Comparison of ENCODE assay signal across 17 mouse cellular contexts in the genomic region with DNA sequence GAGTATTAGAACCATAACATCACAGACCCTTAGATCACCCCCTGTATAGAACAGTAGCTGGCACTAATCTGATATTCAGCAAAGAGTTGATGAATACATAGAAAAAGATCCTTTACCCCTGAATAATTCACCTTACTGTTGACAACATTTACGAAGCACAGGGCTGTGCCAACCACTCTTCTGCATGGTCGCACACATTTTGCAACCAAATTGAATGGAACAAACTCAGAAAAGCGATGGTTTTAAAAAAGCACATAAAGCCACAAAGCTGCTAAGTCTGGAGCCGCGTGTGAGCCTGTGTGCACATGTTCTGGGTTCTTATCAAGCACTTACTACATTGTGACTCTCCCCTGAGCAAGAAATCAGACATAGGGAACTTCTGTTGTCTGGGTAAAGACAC.
DNase-seq lines count a peak whose midpoint lies in the region; ATAC-seq lines count a peak whose summit lies in the region.
"Had no signal": no experiment of that assay in that cellular context is flagged by ENCODE, and none has a peak within 500 bp of the region (broad histone marks: within the 10 kb centered on the region; RNA-seq: fewer than 3 reads in every experiment).

No protein-coding gene starts in this region.

- ATAC-seq in cerebellum, adult (ENCODE audit: insufficient number of reproducible peaks, low FRiP score, low TSS enrichment): no peak
- no peak for ATAC-seq in hindbrain, embryonic 15.5 days (ENCODE audit: low FRiP score, low read depth)
- ATAC-seq in hindbrain, embryonic 16.5 days: peak; percentile 58; the same call in 1 of the 2 replicates
- ATAC-seq: inflammation-experienced regulatory T-cells, adult 6 months had no signal

- no peaks in the 10 kb centered on the region for H3K27me3 ChIP-seq in hindbrain, embryonic 15.5 days
- H3K27me3 ChIP-seq in hindbrain, embryonic 10.5 days (ENCODE audit: insufficient read depth, poor library complexity, severe bottlenecking): no peaks in the 10 kb centered on the region
- no peaks in the 10 kb centered on the region for H3K27me3 ChIP-seq in hindbrain, embryonic 16.5 days (replicated peaks; ENCODE audit: control insufficient read depth, insufficient read depth, low read length)
- H3K27me3 ChIP-seq: midbrain, embryonic 12.5 days; stomach, embryonic 15.5 days had no signal

- H3K4me2 ChIP-seq in hindbrain, embryonic 15.5 days: no peak overlapping the region
- H3K4me2 ChIP-seq in hindbrain, embryonic 16.5 days (ENCODE audit: low read length): no peak overlapping the region
- H3K4me2 ChIP-seq: lung, embryonic 14.5 days; midbrain, embryonic 12.5 days; stomach, embryonic 15.5 days had no signal

- H3K4me3 ChIP-seq in hindbrain, embryonic 15.5 days: no peak overlapping the region
- no peak overlapping the region for H3K4me3 ChIP-seq in hindbrain, embryonic 10.5 days
- no peak overlapping the region for H3K4me3 ChIP-seq in hindbrain, embryonic 16.5 days (ENCODE audit: low read length)
- H3K4me3 ChIP-seq: erythroblast, embryonic 14.5 days; midbrain, embryonic 12.5 days; stomach, embryonic 15.5 days had no signal

- H3K4me1 ChIP-seq in hindbrain, embryonic 15.5 days (replicated peaks): peaks cover 10% of the 10 kb centered on the region; the same call in 1 of the 2 replicates
- peaks cover 5% of the 10 kb centered on the region; the same call in 1 of the 2 replicates for H3K4me1 ChIP-seq in hindbrain, embryonic 10.5 days (replicated peaks)
- peaks cover 5% of the 10 kb centered on the region for H3K4me1 ChIP-seq in hindbrain, embryonic 16.5 days (ENCODE audit: control insufficient read depth, insufficient read depth, low read depth, low read length)
- H3K4me1 ChIP-seq: stomach, embryonic 15.5 days had no signal

- DNase-seq in cerebellum, adult 11-12 months: peak; percentile 26
- DNase-seq in hindbrain, embryonic 10.5 days (ENCODE audit: low spot score): no peak
- peak; percentile 15 for DNase-seq in cerebellum, adult 8-10 months
- no peak for DNase-seq in ovary, postnatal 10 days (ENCODE audit: low spot score)
- no peak for DNase-seq in adrenal gland, adult 2 months
- DNase-seq: kidney, adult 9 months; kidney, postnatal 4 days; lung, embryonic 14.5 days; right cerebral cortex, adult 18-20 months had no signal

- H3K9ac ChIP-seq in hindbrain, embryonic 15.5 days: no peak overlapping the region
- H3K9ac ChIP-seq in hindbrain, embryonic 16.5 days (ENCODE audit: low read depth, low read length): no peak overlapping the region
- H3K9ac ChIP-seq: lung, embryonic 14.5 days; midbrain, embryonic 12.5 days; stomach, embryonic 15.5 days had no signal

- peak overlapping the region; percentile 59 for H3K27ac ChIP-seq in hindbrain, embryonic 15.5 days (replicated peaks)
- no peak overlapping the region for H3K27ac ChIP-seq in hindbrain, embryonic 10.5 days
- H3K27ac ChIP-seq in hindbrain, embryonic 16.5 days (ENCODE audit: low read depth, low read length): no peak overlapping the region
- H3K27ac ChIP-seq: macrophage; midbrain, embryonic 12.5 days; stomach, embryonic 15.5 days had no signal

- no peaks in the 10 kb centered on the region for H3K36me3 ChIP-seq in hindbrain, embryonic 15.5 days
- H3K36me3 ChIP-seq in hindbrain, embryonic 10.5 days: no peaks in the 10 kb centered on the region
- H3K36me3 ChIP-seq in hindbrain, embryonic 16.5 days (ENCODE audit: control insufficient read depth, insufficient read depth, low read length): no peaks in the 10 kb centered on the region
- H3K36me3 ChIP-seq: midbrain, embryonic 12.5 days; stomach, embryonic 15.5 days had no signal

- no peaks in the 10 kb centered on the region for H3K9me3 ChIP-seq in hindbrain, embryonic 15.5 days
- no peaks in the 10 kb centered on the region for H3K9me3 ChIP-seq in hindbrain, embryonic 10.5 days
- H3K9me3 ChIP-seq in hindbrain, embryonic 16.5 days (ENCODE audit: control insufficient read depth, low read length): no peaks in the 10 kb centered on the region
- H3K9me3 ChIP-seq: midbrain, embryonic 12.5 days; stomach, embryonic 15.5 days had no signal

- WGBS in hindbrain, embryonic 15.5 days: 58% methylated on average over 5 of the region's 5 CpGs
- WGBS in hindbrain, embryonic 10.5 days: 76% methylated on average over 5 of the region's 5 CpGs
- WGBS in hindbrain, embryonic 16.5 days: 57% methylated on average over 5 of the region's 5 CpGs

Comparison
In these comparisons a context has a peak if more than half of its experiments do, and no peak if none do; other contexts are left out.
1. DNase-seq: peak in cerebellum, adult 11-12 months (single experiment) and cerebellum, adult 8-10 months (single experiment); none in hindbrain, embryonic 10.5 days (single experiment), ovary, postnatal 10 days (single experiment) and adrenal gland, adult 2 months (single experiment).